Mouse (Mus musculus) MEL (cell line): ENCODE data around the gene Zp1.

Source experiments
- CTCF ChIP-seq, 3 experiments: IDR thresholded peaks in 2 of 3; conservative IDR thresholded peaks in 1 of 3; 2 replicates each; pipeline ENCODE4 v1.5.1; 2011 to 2012; ENCODE audit warnings: low read length in 3 of 3, low read depth in 2 of 3, mild to moderate bottlenecking in 2 of 3, improper control_type of control experiment in 1 of 3, inconsistent platforms in 1 of 3, mixed read lengths in 1 of 3, moderate library complexity in 1 of 3; ENCODE audit not compliant: control insufficient read depth in 1 of 3, insufficient read depth in 1 of 3, poor library complexity in 1 of 3, severe bottlenecking in 1 of 3
- EP300 ChIP-seq, 2 experiments: IDR thresholded peaks; 2 replicates each; pipeline ENCODE4 v1.6.1; 2011; ENCODE audit warnings: improper control_type of control experiment in 2 of 2, low read length in 2 of 2, low read depth in 1 of 2, mild to moderate bottlenecking in 1 of 2
- MAX ChIP-seq: IDR thresholded peaks from 2 replicates; pipeline ENCODE4 v1.6.1; 2011; ENCODE audit warnings: low read length, improper control_type of control experiment
- MXI1 ChIP-seq: IDR thresholded peaks from 2 replicates; pipeline ENCODE4 v1.6.1; 2011; ENCODE audit warnings: mild to moderate bottlenecking, low read depth, low read length, improper control_type of control experiment
- MYC ChIP-seq: IDR thresholded peaks from 2 replicates; pipeline ENCODE4 v1.6.1; 2011; ENCODE audit warnings: low read depth, mild to moderate bottlenecking, low read length, improper control_type of control experiment, moderate library complexity
- POLR2AphosphoS2 ChIP-seq: IDR thresholded peaks from 2 replicates; pipeline ENCODE4 v1.6.1; 2011; ENCODE audit warnings: low read length, improper control_type of control experiment
- POLR2AphosphoS5 ChIP-seq: IDR thresholded peaks from 2 replicates; pipeline ENCODE4 v1.6.1; 2012; ENCODE audit warnings: low read depth, borderline replicate concordance, mild to moderate bottlenecking, inconsistent platforms, low read length, moderate library complexity, mixed read lengths

DNA sequence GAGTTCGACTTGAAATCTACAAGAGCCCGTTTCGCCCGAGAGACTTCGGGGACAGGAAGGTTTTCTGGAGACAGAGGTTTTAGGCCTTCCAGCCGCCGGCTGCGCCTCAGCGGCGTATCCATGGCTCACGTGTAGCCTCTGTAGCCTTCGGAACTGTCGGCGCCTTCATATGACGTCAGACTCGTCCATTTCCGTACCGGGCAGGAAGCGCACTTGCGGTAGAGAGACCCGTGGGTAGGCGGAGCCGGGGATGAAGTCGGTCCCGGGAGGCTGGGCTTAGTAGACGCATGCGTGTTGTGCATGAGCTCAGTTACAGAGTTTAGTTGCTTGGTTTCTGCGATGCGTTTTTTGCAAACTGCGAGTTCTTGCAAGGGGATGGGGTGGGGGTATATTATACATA is 28.7 kb upstream of the Zp1 start, which contains the start of gene Ccdc86:
- TF ChIP-seq POLR2AphosphoS5 (no peak), MAX (peak; percentile 98), POLR2AphosphoS2 (peak; percentile 57; the same call in 1 of the 2 replicates), EP300 (IDR thresholded peaks at IDR 0.05; ENCODE audit: low read depth in 1 of 2, low read length in 2 of 2) (no peak), CTCF (IDR thresholded peaks at IDR 0.05 in 2 of 3, conservative IDR thresholded peaks at IDR 0.05 in 1 of 3; ENCODE audit: control insufficient read depth in 1 of 3, insufficient read depth in 1 of 3, low read depth in 2 of 3, low read length in 3 of 3, poor library complexity in 1 of 3, severe bottlenecking in 1 of 3) (no peak), MXI1 (peak; percentile 100), MYC (peak; percentile 99)
